ENCODE assay signal across 15 mouse cellular contexts in genomic region chr11:104059085-104059484, GRCm38 (mm10).
"Had no signal": no experiment of that assay in that cellular context is flagged by ENCODE, and none has a peak within 500 bp of the region (broad histone marks: within the 10 kb centered on the region; RNA-seq: fewer than 3 reads in every experiment).

No protein-coding gene starts in this region.

- H3K9ac ChIP-seq: lung, embryonic 14.5 days; midbrain, embryonic 13.5 days; midbrain, embryonic 15.5 days; neural tube, embryonic 12.5 days; stomach, embryonic 15.5 days had no signal

- H3K36me3 ChIP-seq: midbrain, embryonic 13.5 days; midbrain, embryonic 15.5 days; neural tube, embryonic 12.5 days; stomach, embryonic 15.5 days had no signal

- H3K9me3 ChIP-seq: megakaryocyte, embryonic 14.5 days; midbrain, embryonic 13.5 days; midbrain, embryonic 15.5 days; neural tube, embryonic 12.5 days; stomach, embryonic 15.5 days had no signal

- ATAC-seq: midbrain, embryonic 13.5 days; midbrain, embryonic 15.5 days had no signal

- H3K27me3 ChIP-seq: midbrain, embryonic 13.5 days; midbrain, embryonic 15.5 days; neural tube, embryonic 12.5 days; stomach, embryonic 15.5 days had no signal

- H3K27ac ChIP-seq: midbrain, embryonic 13.5 days; midbrain, embryonic 15.5 days; neural tube, embryonic 12.5 days; stomach, embryonic 15.5 days; stomach, postnatal 0 days had no signal

- H3K4me1 ChIP-seq: midbrain, embryonic 13.5 days; midbrain, embryonic 15.5 days; stomach, embryonic 15.5 days had no signal

- H3K4me2 ChIP-seq: lung, embryonic 14.5 days; midbrain, embryonic 11.5 days; midbrain, embryonic 13.5 days; midbrain, embryonic 15.5 days; neural tube, embryonic 12.5 days; stomach, embryonic 15.5 days had no signal

- H3K4me3 ChIP-seq: megakaryocyte, embryonic 14.5 days; midbrain, embryonic 13.5 days; midbrain, embryonic 15.5 days; neural tube, embryonic 12.5 days; stomach, embryonic 15.5 days had no signal

- DNase-seq: lung, adult 18-20 months; lung, embryonic 14.5 days; lung, postnatal 10 days; lung, postnatal 4 days; right cerebral cortex, postnatal 14 days; thymus, adult 2 months; thymus, postnatal 14 days; thymus, postnatal 36 days had no signal
